8 mouse cellular contexts compared by ENCODE assay signal in the genomic region with DNA sequence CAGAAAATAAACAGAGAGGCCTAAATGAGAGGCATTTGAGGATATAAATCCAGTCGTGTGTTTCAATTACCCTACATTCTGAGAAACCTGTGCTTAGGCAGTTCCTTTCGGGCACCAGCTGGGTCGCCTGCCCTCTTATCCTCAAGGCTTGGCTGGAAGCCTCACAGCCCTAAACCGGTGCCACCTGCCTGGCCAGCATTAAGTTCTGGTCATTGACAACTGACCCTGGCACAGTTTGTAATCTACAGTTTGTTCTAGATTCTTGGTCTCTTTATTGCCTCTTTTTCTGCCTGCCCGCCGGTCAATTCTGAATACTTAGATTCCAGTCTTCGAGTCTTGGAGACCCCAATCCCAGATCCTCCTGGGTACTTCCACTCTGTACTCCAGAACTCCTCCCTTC. TPM values are rescaled to one million over a fixed set of nuclear protein-coding genes. Genes with fewer than 3 reads are reported as not detected.
DNase-seq lines count a peak whose midpoint lies in the region; ATAC-seq and TF ChIP-seq lines count a peak whose summit lies in the region.

No protein-coding gene starts in this region.

- 21% methylated on average over 7 of the region's 7 CpGs for WGBS in heart, embryonic 11.5 days (ENCODE audit: insufficient replicate concordance)
- WGBS in hindbrain, postnatal 0 days: 9% methylated on average over 7 of the region's 7 CpGs
- 7% methylated on average over 7 of the region's 7 CpGs for WGBS in liver, embryonic 15.5 days (ENCODE audit: insufficient replicate concordance)

- no peaks in the 10 kb centered on the region for H3K27me3 ChIP-seq in heart, embryonic 11.5 days (ENCODE audit: control insufficient read depth, insufficient read depth, low read length)
- no peaks in the 10 kb centered on the region for H3K27me3 ChIP-seq in hindbrain, postnatal 0 days (ENCODE audit: insufficient read depth, low read length)
- H3K27me3 ChIP-seq in liver, embryonic 15.5 days: no peaks in the 10 kb centered on the region

- H3K27ac ChIP-seq in heart, embryonic 11.5 days (ENCODE audit: low read depth, low read length): peak overlapping the region; percentile 79; the same call in 1 of the 2 replicates
- no peak overlapping the region for H3K27ac ChIP-seq in hindbrain, postnatal 0 days
- peak overlapping the region; percentile 74 for H3K27ac ChIP-seq in liver, embryonic 15.5 days (replicated peaks)

- no peak for DNase-seq in heart, postnatal 4 days
- peak; percentile 6 for DNase-seq in brain, embryonic 14.5 days (ENCODE audit: low read depth)
- DNase-seq in hindbrain, postnatal 0 days (ENCODE audit: low spot score): no peak
- DNase-seq in right cerebral cortex, adult 18-20 months: no peak

- H3K36me3 ChIP-seq in heart, embryonic 11.5 days (ENCODE audit: control insufficient read depth, insufficient read depth, low read length): no peaks in the 10 kb centered on the region
- H3K36me3 ChIP-seq in hindbrain, postnatal 0 days (ENCODE audit: insufficient read depth, low read length): no peaks in the 10 kb centered on the region
- peaks cover 3% of the 10 kb centered on the region for H3K36me3 ChIP-seq in liver, embryonic 15.5 days (replicated peaks)

- no peaks in the 10 kb centered on the region for H3K9me3 ChIP-seq in heart, embryonic 11.5 days (replicated peaks; ENCODE audit: control insufficient read depth, low read length)
- no peaks in the 10 kb centered on the region for H3K9me3 ChIP-seq in hindbrain, postnatal 0 days (ENCODE audit: low read length)
- H3K9me3 ChIP-seq in liver, embryonic 15.5 days (replicated peaks): no peaks in the 10 kb centered on the region

- no peak for ATAC-seq in heart, embryonic 11.5 days (replicated peaks; ENCODE audit: insufficient number of reproducible peaks, low FRiP score, low TSS enrichment)
- no peak for ATAC-seq in hindbrain, postnatal 0 days
- ATAC-seq in liver, embryonic 15.5 days (ENCODE audit: insufficient read depth): no peak
- ATAC-seq in activated CD4-positive, CD25-positive, alpha-beta regulatory T cell, adult 4 months: no peak
- ATAC-seq in frontal cortex, adult (ENCODE audit: low TSS enrichment): no peak

- no peak for TF ChIP-seq CTCF in brain, embryonic 14.5 days (IDR thresholded peaks at IDR 0.05; ENCODE audit: borderline replicate concordance, extremely low read depth, insufficient read depth, insufficient read length)
- no peak for TF ChIP-seq CTCF in hindbrain, postnatal 0 days (IDR thresholded peaks at IDR 0.05; ENCODE audit: low read depth)

- H3K4me1 ChIP-seq in heart, embryonic 11.5 days (ENCODE audit: control insufficient read depth, insufficient read depth, low read length): peaks cover 11% of the 10 kb centered on the region
- H3K4me1 ChIP-seq in hindbrain, postnatal 0 days (ENCODE audit: insufficient read depth, low read length): no peaks in the 10 kb centered on the region; the same call in 1 of the 2 replicates
- H3K4me1 ChIP-seq in liver, embryonic 15.5 days (replicated peaks): peaks cover 53% of the 10 kb centered on the region

- peak overlapping the region; percentile 86 for H3K4me3 ChIP-seq in heart, embryonic 11.5 days (ENCODE audit: low read depth, low read length)
- peak overlapping the region; percentile 83 for H3K4me3 ChIP-seq in hindbrain, postnatal 0 days (ENCODE audit: low read length)
- peak overlapping the region; percentile 71 for H3K4me3 ChIP-seq in liver, embryonic 15.5 days (replicated peaks)

- H3K9ac ChIP-seq in heart, embryonic 11.5 days (ENCODE audit: low read depth, low read length): peak overlapping the region; percentile 91
- peak overlapping the region; percentile 85 for H3K9ac ChIP-seq in hindbrain, postnatal 0 days (replicated peaks; ENCODE audit: low read length)
- peak overlapping the region; percentile 78 for H3K9ac ChIP-seq in liver, embryonic 15.5 days

- peak overlapping the region; percentile 96 for H3K4me2 ChIP-seq in heart, embryonic 11.5 days
- H3K4me2 ChIP-seq in hindbrain, postnatal 0 days (ENCODE audit: low read depth, low read length): peak overlapping the region; percentile 96
- peak overlapping the region; percentile 98 for H3K4me2 ChIP-seq in liver, embryonic 15.5 days

- no peak for TF ChIP-seq POLR2A in brain, embryonic 14.5 days (IDR thresholded peaks at IDR 0.05; ENCODE audit: borderline replicate concordance, extremely low read depth, insufficient read depth, insufficient read length, poor library complexity, severe bottlenecking)

RNA-seq across cellular contexts. Expression of gene Fpgs, which starts 10.7 kb away (rescaled TPM):
- 14.5 and 15.3 TPM in 2 replicates for polyA plus RNA-seq in heart, embryonic 11.5 days (2014; fragmentation: Nextera tagmentation; extraction: Ambion mirVana)
- total RNA-seq in heart, postnatal 4 days (2021): 10 to 100 TPM; 10.5 to 12.5 TPM
- 33.7 and 45.7 TPM in 2 replicates for polyA plus RNA-seq in brain, embryonic 14.5 days (2012; rRNA removed)
- 23.1 and 32.6 TPM in 2 replicates for total RNA-seq in hindbrain, postnatal 0 days (2014; rRNA removed)
- 22.8 and 23.4 TPM in 2 replicates for polyA plus RNA-seq in hindbrain, postnatal 0 days (2015; fragmentation: Nextera tagmentation; extraction: Ambion mirVana)
- polyA plus RNA-seq in liver, embryonic 15.5 days (2015; fragmentation: Nextera tagmentation; extraction: Ambion mirVana): 41.2 and 51.2 TPM in 2 replicates
- polyA plus RNA-seq in activated CD4-positive, CD25-positive, alpha-beta regulatory T cell, adult 4 months (2017; shearing (Covaris generic)): 1 to 10 TPM; 3.8 to 6.2 TPM

RNA-seq across cellular contexts. Expression of gene Cdk9, which starts 19.6 kb away (rescaled TPM):
- polyA plus RNA-seq in heart, embryonic 11.5 days (2014; fragmentation: Nextera tagmentation; extraction: Ambion mirVana): 53.8 and 61.2 TPM in 2 replicates
- total RNA-seq in heart, postnatal 4 days (2021): 10 to 100 TPM; 38.2 to 46.0 TPM
- polyA plus RNA-seq in brain, embryonic 14.5 days (2012; rRNA removed): 197 and 278 TPM in 2 replicates
- 108 and 116 TPM in 2 replicates for total RNA-seq in hindbrain, postnatal 0 days (2014; rRNA removed)
- polyA plus RNA-seq in hindbrain, postnatal 0 days (2015; fragmentation: Nextera tagmentation; extraction: Ambion mirVana): 61.1 and 65.3 TPM in 2 replicates
- polyA plus RNA-seq in liver, embryonic 15.5 days (2015; fragmentation: Nextera tagmentation; extraction: Ambion mirVana): 48.3 and 49.6 TPM in 2 replicates
- 10 to 100 TPM; 26.2 to 26.4 TPM for polyA plus RNA-seq in activated CD4-positive, CD25-positive, alpha-beta regulatory T cell, adult 4 months (2017; shearing (Covaris generic))

RNA-seq across cellular contexts. Expression of gene Sh2d3c, which starts 27.6 kb away (rescaled TPM):
- 26.4 and 29.1 TPM in 2 replicates for polyA plus RNA-seq in heart, embryonic 11.5 days (2014; fragmentation: Nextera tagmentation; extraction: Ambion mirVana)
- 10 to 100 TPM; 38.2 to 41.4 TPM for total RNA-seq in heart, postnatal 4 days (2021)
- polyA plus RNA-seq in brain, embryonic 14.5 days (2012; rRNA removed): 47.8 and 60.6 TPM in 2 replicates
- 43.8 and 56.9 TPM in 2 replicates for total RNA-seq in hindbrain, postnatal 0 days (2014; rRNA removed)
- 49.5 and 52.8 TPM in 2 replicates for polyA plus RNA-seq in hindbrain, postnatal 0 days (2015; fragmentation: Nextera tagmentation; extraction: Ambion mirVana)
- 7.0 and 8.3 TPM in 2 replicates for polyA plus RNA-seq in liver, embryonic 15.5 days (2015; fragmentation: Nextera tagmentation; extraction: Ambion mirVana)
- 10 to 100 TPM; 62.2 to 84.6 TPM for polyA plus RNA-seq in activated CD4-positive, CD25-positive, alpha-beta regulatory T cell, adult 4 months (2017; shearing (Covaris generic))

RNA-seq across cellular contexts. Expression of gene Eng, which starts 46.9 kb away (rescaled TPM):
- 113 and 127 TPM in 2 replicates for polyA plus RNA-seq in heart, embryonic 11.5 days (2014; fragmentation: Nextera tagmentation; extraction: Ambion mirVana)
- total RNA-seq in heart, postnatal 4 days (2021): 100 to 1,000 TPM; 149 to 162 TPM
- 27.1 and 38.0 TPM in 2 replicates for polyA plus RNA-seq in brain, embryonic 14.5 days (2012; rRNA removed)
- 23.7 and 24.1 TPM in 2 replicates for total RNA-seq in hindbrain, postnatal 0 days (2014; rRNA removed)
- polyA plus RNA-seq in hindbrain, postnatal 0 days (2015; fragmentation: Nextera tagmentation; extraction: Ambion mirVana): 23.7 and 23.8 TPM in 2 replicates
- 23.5 and 29.5 TPM in 2 replicates for polyA plus RNA-seq in liver, embryonic 15.5 days (2015; fragmentation: Nextera tagmentation; extraction: Ambion mirVana)
- not detected for polyA plus RNA-seq in activated CD4-positive, CD25-positive, alpha-beta regulatory T cell, adult 4 months (2017; shearing (Covaris generic))

RNA-seq across cellular contexts. Expression of gene 6330409D20Rik, which starts 47.5 kb away (rescaled TPM):
- polyA plus RNA-seq in heart, embryonic 11.5 days (2014; fragmentation: Nextera tagmentation; extraction: Ambion mirVana): 0.32 and 0.46 TPM in 2 replicates
- not detected for total RNA-seq in heart, postnatal 4 days (2021)
- 4.4 and 4.8 TPM in 2 replicates for polyA plus RNA-seq in brain, embryonic 14.5 days (2012; rRNA removed)
- 1.7 and 3.2 TPM in 2 replicates for total RNA-seq in hindbrain, postnatal 0 days (2014; rRNA removed)
- 3.6 and 5.1 TPM in 2 replicates for polyA plus RNA-seq in hindbrain, postnatal 0 days (2015; fragmentation: Nextera tagmentation; extraction: Ambion mirVana)
- polyA plus RNA-seq in liver, embryonic 15.5 days (2015; fragmentation: Nextera tagmentation; extraction: Ambion mirVana): not detected in 2 replicates
- under 1 TPM in 1 of 2 experiments, not detected in 1; 0.99 TPM for polyA plus RNA-seq in activated CD4-positive, CD25-positive, alpha-beta regulatory T cell, adult 4 months (2017; shearing (Covaris generic))
